Mouse (Mus musculus) ES-Bruce4 (cell line): Measurements from ENCODE around the gene Mpzl3. TPM values are rescaled to one million over a fixed set of nuclear protein-coding genes. Genes with fewer than 3 reads are reported as not detected.
"Not testable (repeated sequence)": the region's sequence is repeated elsewhere in the genome, so short reads cannot be mapped to it uniquely, and the experiment has no call there.

ENCODE experiments used
- H3K27ac ChIP-seq: 2 replicates; pipeline ENCODE4 v1.5.1; 2012; ENCODE audit warnings: low read length, inconsistent platforms; ENCODE audit not compliant: insufficient read depth
- H3K27me3 ChIP-seq: 2 replicates; pipeline ENCODE4 v1.6.1; 2012; ENCODE audit warnings: mild to moderate bottlenecking, low read length, inconsistent platforms; ENCODE audit not compliant: control insufficient read depth, poor library complexity, insufficient read depth, severe bottlenecking
- H3K36me3 ChIP-seq: 2 replicates; pipeline ENCODE4 v1.6.1; 2012; ENCODE audit warnings: inconsistent platforms, mild to moderate bottlenecking, low read length, moderate library complexity; ENCODE audit not compliant: control insufficient read depth, poor library complexity, insufficient read depth, severe bottlenecking
- H3K4me1 ChIP-seq: one replicate; pipeline ENCODE4 v1.8.1; 2011; ENCODE audit warnings: low read length; ENCODE audit not compliant: control insufficient read depth, insufficient read depth
- H3K4me3 ChIP-seq: 2 replicates; pipeline ENCODE4 v1.5.1; 2011; ENCODE audit warnings: low read depth, mild to moderate bottlenecking, low read length
- H3K9ac ChIP-seq: 2 replicates; pipeline ENCODE4 v1.6.1; 2012; ENCODE audit warnings: low read depth, mild to moderate bottlenecking, inconsistent platforms; ENCODE audit not compliant: poor library complexity, severe bottlenecking
- H3K9me3 ChIP-seq: replicated peaks from 2 replicates; pipeline ENCODE4 v1.6.1; 2012; ENCODE audit warnings: mild to moderate bottlenecking, low read length, inconsistent platforms; ENCODE audit not compliant: control insufficient read depth, poor library complexity, insufficient read depth, severe bottlenecking
- CTCF ChIP-seq: IDR thresholded peaks from one replicate; pipeline ENCODE4 v1.8.1; 2011; ENCODE audit warnings: low read depth, low read length
- EP300 ChIP-seq: IDR thresholded peaks from 2 replicates; pipeline ENCODE4 v1.6.1; 2011; ENCODE audit warnings: low read depth, low read length; ENCODE audit not compliant: insufficient read depth
- POLR2A ChIP-seq: IDR thresholded peaks from one replicate; pipeline ENCODE4 v1.8.1; 2011; ENCODE audit warnings: low read length; ENCODE audit not compliant: insufficient read depth
- polyA plus RNA-seq: library from polyadenylated mRNA; stranded (reverse); fragments of >200 nt; gene quantifications from 2 replicates; pipeline ENCODE4 v1.2.4, GENCODE M21; 2011; ENCODE audit warnings: low read depth; ENCODE audit not compliant: missing spikeins, insufficient read depth, insufficient read length

Gene Mpzl3
- polyA plus RNA-seq, 1 experiment = 6.7 TPM

DNA sequence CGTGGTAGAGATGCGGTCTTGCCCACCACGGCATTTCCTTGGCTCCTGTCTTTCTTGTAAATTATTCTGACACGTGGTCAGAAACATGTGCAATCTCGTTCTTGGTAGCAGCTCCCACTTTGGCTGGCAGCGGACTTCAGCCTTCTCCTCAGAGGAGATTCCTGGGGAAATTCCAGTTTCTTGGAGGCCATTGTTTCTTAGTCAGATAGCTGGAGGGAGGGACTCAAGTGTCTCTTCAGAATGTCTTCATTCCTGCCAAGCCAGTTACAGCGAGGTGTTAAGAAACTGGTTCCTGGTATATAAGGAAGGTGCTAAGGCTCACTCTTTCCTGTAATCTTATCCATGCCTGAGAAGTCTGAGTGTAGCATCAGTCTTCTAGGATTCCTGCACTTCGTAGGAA lies 27.6 kb upstream of the Mpzl3 start:
- no peaks in the 10 kb centered on the region for H3K4me1 ChIP-seq
- H3K4me3 ChIP-seq = no peak overlapping the region
- no peaks in the 10 kb centered on the region for H3K9me3 ChIP-seq
- H3K27me3 ChIP-seq = no peaks in the 10 kb centered on the region
- H3K27ac ChIP-seq = no peak overlapping the region
- no peaks in the 10 kb centered on the region for H3K36me3 ChIP-seq
- H3K9ac ChIP-seq = no peak overlapping the region
- TF ChIP-seq POLR2A (no peak), CTCF (no peak), EP300 (no peak)

DNA sequence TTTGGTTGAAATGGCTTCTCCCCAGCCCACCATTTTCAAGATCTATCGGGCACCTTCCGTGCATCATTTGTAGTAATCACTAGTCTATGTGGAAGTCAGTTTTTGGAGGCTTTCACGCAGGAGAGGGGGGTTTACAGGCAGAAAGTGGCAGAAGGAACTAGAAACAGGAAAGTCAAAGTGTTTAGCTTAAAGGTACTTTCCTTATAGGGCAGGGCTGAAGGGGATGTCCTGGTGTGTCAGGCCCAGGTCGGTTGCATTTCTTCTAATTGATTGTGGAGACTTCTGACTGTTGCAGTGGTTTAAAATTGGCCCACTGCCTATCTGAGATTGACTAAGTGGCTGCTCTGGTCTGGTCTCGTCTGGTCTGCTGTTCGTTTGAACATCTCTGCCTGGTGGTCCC lies 24.6 kb upstream of the Mpzl3 start:
- no peak overlapping the region for H3K4me3 ChIP-seq
- no peak overlapping the region for H3K27ac ChIP-seq
- H3K9me3 ChIP-seq = no peaks in the 10 kb centered on the region
- H3K36me3 ChIP-seq = no peaks in the 10 kb centered on the region
- no peaks in the 10 kb centered on the region for H3K27me3 ChIP-seq
- H3K4me1 ChIP-seq = no peaks in the 10 kb centered on the region
- H3K9ac ChIP-seq = no peak overlapping the region
- no peak for TF ChIP-seq CTCF
- TF ChIP-seq EP300 = no peak
- no peak for TF ChIP-seq POLR2A

DNA sequence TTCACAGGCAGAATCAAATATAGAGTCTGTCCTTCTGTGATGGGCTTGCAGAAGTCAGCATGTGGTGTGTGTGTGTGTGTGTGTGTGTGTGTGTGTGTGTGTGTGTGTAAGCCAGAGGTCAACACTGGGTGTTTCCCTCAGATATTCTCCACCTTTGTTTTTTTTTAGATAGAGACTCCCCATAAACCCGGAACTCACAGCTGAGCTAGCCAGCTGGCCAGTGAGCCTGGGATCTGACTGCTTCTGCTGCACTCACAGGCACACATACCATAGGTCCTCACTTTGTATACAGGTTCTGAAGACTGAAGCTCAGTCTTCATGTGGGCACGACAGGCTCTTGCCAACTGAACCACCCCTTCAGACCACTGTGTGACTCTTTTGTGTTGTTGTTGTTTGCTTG lies 22.7 kb upstream of the Mpzl3 start:
- H3K4me3 ChIP-seq = no peak overlapping the region
- TF ChIP-seq POLR2A (no peak), CTCF (no peak), EP300 (no peak)
- no peak overlapping the region for H3K9ac ChIP-seq
- no peaks in the 10 kb centered on the region for H3K27me3 ChIP-seq
- no peaks in the 10 kb centered on the region for H3K36me3 ChIP-seq
- no peaks in the 10 kb centered on the region for H3K9me3 ChIP-seq
- H3K27ac ChIP-seq = no peak overlapping the region
- no peaks in the 10 kb centered on the region for H3K4me1 ChIP-seq

DNA sequence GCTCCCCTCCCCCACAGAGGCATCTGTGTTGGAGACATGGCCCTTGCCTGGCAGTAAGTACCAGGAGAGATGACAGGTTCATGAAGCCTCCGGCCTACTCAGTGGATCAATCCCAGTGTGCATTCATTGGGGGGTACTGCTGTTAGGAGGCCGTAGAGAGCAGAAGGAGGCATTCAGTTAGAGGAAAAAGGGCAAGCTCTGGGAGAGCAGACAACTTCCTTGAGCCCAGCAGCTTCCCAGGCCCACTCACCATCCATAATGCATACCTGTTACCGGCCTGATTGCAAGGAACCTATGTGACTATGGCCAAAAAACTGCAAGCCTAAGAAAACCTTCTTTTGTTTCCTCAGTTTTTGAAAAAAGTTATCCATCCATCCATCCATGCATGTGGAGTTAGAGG lies 20.5 kb upstream of the Mpzl3 start:
- Histone ChIP-seq H3K27me3 (no peaks in the 10 kb centered on the region), H3K36me3 (no peaks in the 10 kb centered on the region), H3K27ac (no peak overlapping the region), H3K4me3 (no peak overlapping the region), H3K9ac (no peak overlapping the region), H3K9me3 (no peaks in the 10 kb centered on the region), H3K4me1 (no peaks in the 10 kb centered on the region)
- TF ChIP-seq CTCF = no peak
- TF ChIP-seq POLR2A = no peak
- TF ChIP-seq EP300 = no peak

DNA sequence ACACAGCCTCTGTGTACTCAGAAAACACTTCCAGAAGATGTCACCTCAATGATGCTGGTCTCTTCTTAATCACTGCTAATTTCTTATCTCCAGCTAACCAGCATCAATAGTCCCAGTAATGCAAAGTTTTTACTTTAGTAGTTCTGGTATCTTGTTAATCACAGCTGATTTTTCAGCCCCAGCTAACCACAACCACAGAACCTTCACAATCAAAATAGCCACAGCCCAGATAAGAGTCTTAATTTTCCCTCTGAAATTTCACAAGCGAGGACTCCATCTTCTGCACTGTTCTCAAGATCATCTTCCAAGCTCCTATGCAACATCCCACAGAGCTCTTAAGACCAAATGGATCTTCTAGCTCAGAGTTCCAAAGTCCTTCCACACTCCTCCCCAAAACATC lies 17.2 kb upstream of the Mpzl3 start:
- H3K9me3 ChIP-seq, H3K4me3 ChIP-seq, H3K27ac ChIP-seq, H3K36me3 ChIP-seq, H3K9ac ChIP-seq, H3K27me3 ChIP-seq, H3K4me1 ChIP-seq: not testable (repeated sequence)

DNA sequence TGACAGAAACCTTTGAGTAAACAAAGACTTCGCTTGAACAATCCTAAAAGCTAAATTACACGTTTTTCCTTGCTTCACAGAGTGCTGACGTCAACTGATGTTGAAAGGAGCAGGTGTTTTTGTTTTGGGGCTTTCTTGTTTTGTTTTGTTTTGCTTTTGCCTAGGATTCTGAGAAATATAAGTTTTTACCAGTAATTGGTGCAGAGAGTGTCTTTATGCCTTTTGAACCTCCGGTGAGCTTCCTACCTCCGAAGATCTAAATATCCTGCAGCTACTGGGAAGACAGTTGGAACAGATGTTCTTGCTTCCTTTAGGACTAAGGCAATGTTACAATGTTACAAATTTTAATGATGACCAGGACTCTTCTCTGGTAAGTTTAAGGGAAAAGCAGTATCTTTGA lies 15.5 kb upstream of the Mpzl3 start, which contains the start of gene Mpzl2:
Gene Mpzl2 (plus strand): TSS at position 301 of the 400 bp plus-strand sequence.
- TF ChIP-seq CTCF (no peak), POLR2A (no peak), EP300 (no peak)

More for the DNA sequence above, 15.5 kb upstream of the Mpzl3 start, which contains the start of gene Mpzl2:
- H3K27me3 ChIP-seq = no peaks in the 10 kb centered on the region
- H3K27ac ChIP-seq = no peak within 1 kb of the TSS
- peak within 1 kb of the TSS; percentile 12; the same call in 1 of the 2 replicates for H3K4me3 ChIP-seq
- H3K36me3 ChIP-seq = no peaks in the 10 kb centered on the region
- no peaks in the 10 kb centered on the region for H3K9me3 ChIP-seq
- H3K9ac ChIP-seq = peak within 1 kb of the TSS; percentile 72
- H3K4me1 ChIP-seq = no peaks in the 10 kb centered on the region
